Mouse (Mus musculus) kidney, embryonic 16.5 days (tissue): ENCODE results near the gene Prr5l. TPM values are rescaled to one million over a fixed set of nuclear protein-coding genes. Genes with fewer than 3 reads are reported as not detected.
A peak's percentile ranks its signal among the peaks of the same experiment; 100 is the strongest.

Source experiments
- ATAC-seq: fragments of 200-750 bp; cut with Nextera tagmentation; 2 replicates; pipeline ENCODE4 v1.8.0; 2017; ENCODE audit warnings: moderate TSS enrichment; ENCODE audit not compliant: low FRiP score, low TSS enrichment
- H3K27ac ChIP-seq: fragments of 300-500 bp; sonication (generic); 2 replicates; pipeline ENCODE4 v1.5.1; 2014; ENCODE audit warnings: low read length
- H3K27me3 ChIP-seq: fragments of 300-500 bp; sonication (generic); 2 replicates; pipeline ENCODE4 v1.6.1; 2014; ENCODE audit warnings: low read length, control low read depth, mixed read lengths; ENCODE audit not compliant: insufficient read depth
- H3K36me3 ChIP-seq: fragments of 300-500 bp; sonication (generic); 2 replicates; pipeline ENCODE4 v1.6.1; 2014; ENCODE audit warnings: low read length, control low read depth, mixed read lengths; ENCODE audit not compliant: insufficient read depth
- H3K4me1 ChIP-seq: fragments of 300-500 bp; sonication (generic); 2 replicates; pipeline ENCODE4 v1.6.1; 2014; ENCODE audit warnings: low read length, control low read depth, mixed read lengths; ENCODE audit not compliant: insufficient read depth
- H3K4me2 ChIP-seq: fragments of 300-500 bp; sonication (generic); replicated peaks from 2 replicates; pipeline ENCODE4 v1.6.1; 2014; ENCODE audit warnings: low read depth, low read length
- H3K4me3 ChIP-seq: fragments of 300-500 bp; sonication (generic); 2 replicates; pipeline ENCODE4 v1.5.1; 2014; ENCODE audit warnings: mild to moderate bottlenecking, low read length
- H3K9ac ChIP-seq: fragments of 300-500 bp; sonication (generic); replicated peaks from 2 replicates; pipeline ENCODE4 v1.6.1; 2014; ENCODE audit warnings: low read length
- H3K9me3 ChIP-seq: fragments of 300-500 bp; sonication (generic); 2 replicates; pipeline ENCODE4 v1.6.1; 2016; ENCODE audit warnings: low read length, control low read depth
- WGBS: fragments of 180-500 bp; shearing (Covaris S2); extraction: QIAGEN DNeasy Blood & Tissue Kit; methylation state at CpG from one replicate; pipeline ENCODE4 v1.1.7; 2014; 5-methylcytosine and 5-hydroxymethylcytosine counted together
- polyA plus RNA-seq: library from polyadenylated mRNA; unstranded; fragments of >200 nt; fragmentation: Nextera tagmentation; extraction: Ambion mirVana; gene quantifications from 2 replicates; pipeline ENCODE4 v1.2.1, GENCODE M21; 2015

Prr5l gene
- polyA plus RNA-seq, 1 experiment from 2014 or later: 70.8 TPM

DNA sequence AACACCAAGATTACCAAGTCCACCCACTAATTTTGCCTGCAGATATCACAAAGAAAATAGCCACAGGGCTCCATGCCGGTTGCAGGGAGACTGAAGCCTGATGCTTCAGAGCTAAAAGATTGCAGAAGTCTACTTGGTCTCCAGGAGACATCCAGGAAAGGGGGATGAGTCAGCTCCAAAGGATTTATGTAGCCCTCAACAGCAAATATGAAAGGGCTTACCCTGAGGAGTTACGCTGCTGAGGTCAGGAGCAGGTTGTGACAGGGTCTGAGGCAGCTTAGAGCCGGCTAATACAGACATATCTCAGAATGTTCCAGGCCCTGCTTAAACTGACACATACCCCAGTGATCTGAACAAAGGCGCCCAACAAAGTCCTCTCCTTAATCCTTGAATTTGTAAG is 90.7 kb downstream of the Prr5l start:
- WGBS: 78% methylated on average over 4 of the region's 4 CpGs
- Histone ChIP-seq H3K9me3 (no peaks in the 10 kb centered on the region), H3K4me2 (no peak overlapping the region), H3K4me3 (no peak overlapping the region), H3K4me1 (peaks cover 28% of the 10 kb centered on the region), H3K9ac (no peak overlapping the region), H3K27me3 (no peaks in the 10 kb centered on the region), H3K36me3 (peaks cover 8% of the 10 kb centered on the region), H3K27ac (no peak overlapping the region)
- no peak for ATAC-seq

DNA sequence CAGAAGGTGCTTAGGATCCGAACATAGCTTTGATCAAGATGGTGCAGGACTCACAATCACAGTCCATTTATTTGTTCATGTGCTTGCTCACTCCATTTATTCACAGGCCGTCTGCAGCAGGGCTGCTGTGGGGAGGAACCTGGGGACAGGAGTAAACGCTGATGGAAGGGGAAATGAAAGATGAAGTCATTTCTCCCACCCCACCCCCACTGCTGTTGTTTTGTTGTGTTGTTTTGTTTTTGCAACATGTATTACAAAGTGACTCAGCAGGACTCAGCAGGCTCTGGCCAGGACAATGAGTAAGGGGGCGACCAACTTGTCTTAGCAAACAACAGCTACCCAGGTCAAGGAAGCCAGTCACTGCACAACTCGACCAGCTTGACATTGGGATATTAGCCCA is 99.6 kb downstream of the Prr5l start:
- H3K4me2 ChIP-seq: no peak overlapping the region
- no peaks in the 10 kb centered on the region for H3K27me3 ChIP-seq
- no peak for ATAC-seq
- peaks cover 8% of the 10 kb centered on the region for H3K36me3 ChIP-seq
- H3K27ac ChIP-seq: no peak overlapping the region
- H3K9ac ChIP-seq: no peak overlapping the region
- H3K9me3 ChIP-seq: no peaks in the 10 kb centered on the region
- no peak overlapping the region for H3K4me3 ChIP-seq
- H3K4me1 ChIP-seq: no peaks in the 10 kb centered on the region
- 74% methylated on average over 5 of the region's 5 CpGs for WGBS

DNA sequence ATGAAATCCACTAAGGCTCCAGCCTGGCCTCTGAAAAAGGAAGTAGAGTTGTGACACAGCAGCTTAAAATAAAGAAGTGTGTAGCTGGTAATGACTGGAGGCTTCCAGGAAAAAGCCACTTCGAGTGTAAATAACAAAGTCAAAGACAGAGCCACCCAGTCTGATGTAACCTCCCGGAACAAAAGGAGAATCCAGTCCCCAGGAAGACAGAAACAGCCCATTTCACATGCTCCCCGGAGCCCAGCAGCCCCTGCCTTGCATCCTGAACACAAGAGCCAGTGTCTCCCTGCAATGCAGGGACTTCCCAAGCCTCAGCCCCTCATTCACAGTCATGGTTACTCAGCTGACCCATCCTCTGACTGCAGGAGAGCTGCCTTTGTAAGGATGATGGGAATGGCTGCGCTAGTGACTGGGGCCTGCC is 101.5 kb downstream of the Prr5l start:
- 77% methylated on average over 4 of the region's 4 CpGs for WGBS
- no peak for ATAC-seq
- H3K4me1 ChIP-seq: no peaks in the 10 kb centered on the region
- H3K4me2 ChIP-seq: no peak overlapping the region
- no peak overlapping the region for H3K27ac ChIP-seq
- H3K36me3 ChIP-seq: peaks cover 11% of the 10 kb centered on the region
- no peak overlapping the region for H3K9ac ChIP-seq
- H3K9me3 ChIP-seq: no peaks in the 10 kb centered on the region
- H3K27me3 ChIP-seq: no peaks in the 10 kb centered on the region
- no peak overlapping the region for H3K4me3 ChIP-seq

DNA sequence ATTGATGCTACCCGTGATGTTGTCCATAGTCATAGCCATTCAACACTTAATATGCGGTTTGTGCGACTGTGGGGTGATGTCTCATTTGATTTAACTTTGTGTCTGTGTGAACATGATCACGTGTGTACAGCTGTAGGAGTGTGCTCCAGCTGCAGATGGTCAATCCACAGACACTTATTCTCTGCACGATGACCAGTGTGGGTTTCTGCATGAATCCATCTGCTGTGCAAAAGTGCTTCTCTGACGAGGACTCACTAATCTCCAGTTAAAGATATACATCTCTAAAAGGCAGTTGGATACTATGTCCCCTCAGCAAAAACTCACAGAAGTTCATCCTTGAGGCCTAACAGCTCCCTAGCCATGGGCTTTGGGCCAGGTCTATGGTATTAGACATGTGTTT is 104.7 kb downstream of the Prr5l start:
- H3K4me1 ChIP-seq: no peaks in the 10 kb centered on the region
- 81% methylated on average over 6 of the region's 6 CpGs for WGBS
- no peaks in the 10 kb centered on the region for H3K27me3 ChIP-seq
- H3K27ac ChIP-seq: no peak overlapping the region
- no peak for ATAC-seq
- H3K4me3 ChIP-seq: no peak overlapping the region
- peaks cover 9% of the 10 kb centered on the region; the same call in 1 of the 2 replicates for H3K36me3 ChIP-seq
- H3K4me2 ChIP-seq: no peak overlapping the region
- H3K9me3 ChIP-seq: no peaks in the 10 kb centered on the region
- no peak overlapping the region for H3K9ac ChIP-seq

DNA sequence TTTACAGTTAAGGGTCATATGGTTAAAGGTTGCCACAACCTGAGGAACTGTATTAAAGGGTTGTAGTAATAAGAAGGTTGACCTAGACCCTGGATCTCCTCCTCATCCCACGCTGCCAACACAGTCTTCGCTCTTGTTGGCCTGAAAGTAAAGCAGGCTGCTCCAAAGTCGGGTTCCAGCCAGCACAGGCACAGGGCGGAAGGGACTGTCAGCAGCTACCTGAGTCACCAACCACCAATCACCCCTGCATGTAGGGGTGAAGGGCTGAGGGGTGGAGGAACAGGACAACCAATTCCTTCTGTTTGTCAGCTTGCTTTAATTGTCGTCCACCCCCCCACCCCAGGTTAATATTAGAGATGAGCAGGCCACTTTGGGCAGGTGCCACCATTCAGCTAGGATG is 119.3 kb downstream of the Prr5l start:
- Histone ChIP-seq H3K4me2 (no peak overlapping the region), H3K27ac (no peak overlapping the region), H3K9me3 (no peaks in the 10 kb centered on the region)

DNA sequence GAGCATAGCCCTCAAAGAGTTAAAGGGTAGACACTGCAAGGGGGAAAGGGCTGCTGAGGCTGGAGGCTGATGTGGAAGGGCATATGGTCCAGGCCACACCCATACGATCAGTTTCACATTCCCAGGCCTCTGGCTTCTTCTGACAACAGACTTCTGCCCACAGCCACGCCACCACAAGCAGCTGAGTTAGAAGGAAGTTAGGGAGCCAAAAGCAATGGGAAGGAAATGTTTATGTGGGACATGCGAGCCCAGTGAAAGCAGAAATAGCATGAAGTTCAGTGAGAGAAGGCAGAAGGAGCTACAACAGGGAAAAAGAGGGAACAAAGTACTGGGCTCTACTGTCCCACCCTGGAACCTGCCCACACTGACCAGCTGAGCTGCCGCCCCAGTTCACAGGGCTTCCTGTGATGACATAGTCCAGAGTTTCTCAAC is 119.9 kb downstream of the Prr5l start:
- Histone ChIP-seq H3K36me3 (peaks cover 19% of the 10 kb centered on the region), H3K4me1 (peaks cover 16% of the 10 kb centered on the region; the same call in 1 of the 2 replicates)
- ATAC-seq: peak; percentile 58

More for the DNA sequence above, 119.3 kb downstream of the Prr5l start:
- H3K36me3 ChIP-seq: peaks cover 22% of the 10 kb centered on the region
- no peak overlapping the region for H3K9ac ChIP-seq
- no peak for ATAC-seq
- peaks cover 16% of the 10 kb centered on the region; the same call in 1 of the 2 replicates for H3K4me1 ChIP-seq
- WGBS: 84% methylated on average over 5 of the region's 5 CpGs
- H3K4me3 ChIP-seq: no peak overlapping the region
- no peaks in the 10 kb centered on the region for H3K27me3 ChIP-seq

DNA sequence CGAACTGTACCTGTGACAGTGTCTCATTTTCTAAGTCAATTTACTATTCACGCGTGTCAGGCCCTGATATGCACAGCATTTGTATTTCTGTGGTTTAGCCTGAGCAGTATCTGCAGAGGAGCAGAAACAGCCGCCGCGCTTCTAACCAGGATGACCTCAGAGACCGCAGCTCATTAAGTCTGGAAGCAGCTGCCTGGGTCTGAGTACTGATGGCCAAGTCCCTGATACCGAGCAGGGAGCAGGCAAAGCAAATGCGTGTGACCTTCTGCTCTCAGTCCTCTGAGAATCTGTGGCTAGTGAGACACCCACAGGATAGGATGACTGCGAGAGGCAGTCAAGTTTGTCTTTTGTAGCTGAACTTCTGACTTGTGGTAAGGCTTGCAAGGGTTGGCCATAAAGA is 120.4 kb downstream of the Prr5l start:
- peaks cover 13% of the 10 kb centered on the region for H3K36me3 ChIP-seq
- peak; percentile 66 for ATAC-seq
- H3K9ac ChIP-seq: no peak overlapping the region
- no peak overlapping the region for H3K4me2 ChIP-seq
- WGBS: 34% methylated on average over 10 of the region's 10 CpGs
- H3K4me1 ChIP-seq: peaks cover 16% of the 10 kb centered on the region; the same call in 1 of the 2 replicates
- no peaks in the 10 kb centered on the region for H3K27me3 ChIP-seq
- H3K4me3 ChIP-seq: no peak overlapping the region
- no peaks in the 10 kb centered on the region for H3K9me3 ChIP-seq
- H3K27ac ChIP-seq: peak overlapping the region; percentile 60

More for the DNA sequence above, 119.9 kb downstream of the Prr5l start:
- H3K27ac ChIP-seq: peak overlapping the region; percentile 60
- H3K9me3 ChIP-seq: no peaks in the 10 kb centered on the region
- H3K9ac ChIP-seq: no peak overlapping the region
- H3K27me3 ChIP-seq: no peaks in the 10 kb centered on the region
- H3K4me2 ChIP-seq: no peak overlapping the region
- H3K4me3 ChIP-seq: no peak overlapping the region
- 43% methylated on average over 4 of the region's 4 CpGs for WGBS

DNA sequence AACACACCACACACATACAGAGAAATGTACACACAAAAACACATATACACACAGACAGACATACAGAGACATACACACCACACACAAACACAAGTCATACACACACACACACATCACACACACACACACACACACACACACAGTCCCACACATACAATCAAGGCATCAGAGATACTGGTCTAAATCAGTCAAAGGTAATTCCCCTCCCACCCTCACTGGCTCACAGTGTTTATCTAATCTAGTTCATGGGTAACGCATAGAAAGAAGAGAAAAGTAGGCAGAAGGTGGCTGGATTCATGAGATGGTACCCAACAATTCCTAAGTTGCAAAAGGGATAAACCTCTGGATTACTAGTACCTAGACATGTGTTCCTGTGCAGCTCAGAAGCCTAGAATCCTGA is 120.9 kb downstream of the Prr5l start:
- 68% methylated on average over 1 of the region's 1 CpGs for WGBS
- peaks cover 16% of the 10 kb centered on the region; the same call in 1 of the 2 replicates for H3K4me1 ChIP-seq
- H3K9me3 ChIP-seq: no peaks in the 10 kb centered on the region
- H3K36me3 ChIP-seq: peaks cover 10% of the 10 kb centered on the region
- H3K27me3 ChIP-seq: no peaks in the 10 kb centered on the region
- no peak overlapping the region for H3K9ac ChIP-seq
- no peak for ATAC-seq
- H3K4me2 ChIP-seq: no peak overlapping the region
- H3K4me3 ChIP-seq: no peak overlapping the region
- no peak overlapping the region for H3K27ac ChIP-seq

DNA sequence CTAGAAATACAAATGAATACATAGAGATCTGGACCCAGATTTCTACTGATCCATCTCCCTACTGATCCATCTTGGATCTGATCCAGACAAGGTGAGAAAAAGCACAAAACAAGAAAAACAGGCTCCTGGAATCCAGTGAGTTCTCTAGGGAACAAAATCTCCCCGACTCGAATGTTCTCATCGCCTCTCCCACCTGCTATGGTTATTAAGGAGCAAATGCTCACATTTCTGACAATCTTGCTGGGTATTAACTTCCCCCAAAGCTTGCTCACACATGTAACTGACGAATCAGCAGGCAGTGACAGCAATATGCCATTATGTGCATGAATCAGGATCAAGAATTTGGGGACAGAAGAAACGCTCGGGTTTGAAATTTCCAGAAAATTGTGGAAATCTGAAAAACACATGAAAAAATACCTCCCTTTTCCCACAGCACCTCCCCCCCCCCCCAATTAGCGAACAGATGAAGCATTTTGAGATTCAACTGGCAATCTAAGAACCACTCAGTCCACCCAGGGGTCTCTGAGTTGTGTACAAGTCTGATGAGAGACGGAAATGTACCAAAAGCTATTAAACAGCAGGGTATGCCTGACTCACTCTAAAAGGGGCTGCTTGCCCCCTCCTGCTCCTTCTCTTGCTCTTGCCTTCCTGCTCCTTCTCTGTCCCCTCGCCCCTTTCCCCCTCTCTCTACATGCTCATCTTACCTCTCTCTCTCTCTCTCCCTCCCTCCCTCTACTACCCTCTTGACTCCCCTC is 123.1 kb downstream of the Prr5l start:
- WGBS: 76% methylated on average over 9 of the region's 9 CpGs

DNA sequence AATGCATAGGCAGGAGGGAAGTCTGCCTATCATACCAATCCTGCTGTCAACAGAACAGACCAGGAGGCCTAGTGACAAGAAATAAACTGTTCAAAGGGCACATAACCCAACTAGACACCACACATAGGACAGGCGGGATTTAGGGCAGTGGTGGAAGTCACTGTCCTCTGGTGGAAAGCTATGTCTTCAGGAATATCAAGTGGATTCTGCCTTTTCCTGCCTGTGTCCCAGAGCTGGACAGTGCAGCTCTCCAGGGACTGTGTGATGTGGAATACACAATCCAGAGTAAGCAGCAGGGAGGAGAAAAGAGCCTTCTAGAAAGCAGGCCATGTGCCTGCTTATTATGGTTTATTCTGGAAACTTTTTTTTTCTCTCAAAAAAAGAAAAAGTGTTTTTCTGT is 125.0 kb downstream of the Prr5l start:
- no peak overlapping the region for H3K27ac ChIP-seq
- ATAC-seq: no peak
- H3K4me3 ChIP-seq: no peak overlapping the region
- no peak overlapping the region for H3K4me2 ChIP-seq
- H3K4me1 ChIP-seq: peaks cover 14% of the 10 kb centered on the region
- H3K9ac ChIP-seq: no peak overlapping the region
- no peaks in the 10 kb centered on the region for H3K36me3 ChIP-seq
- 93% methylated on average over 1 of the region's 1 CpGs for WGBS
- no peaks in the 10 kb centered on the region for H3K27me3 ChIP-seq
- no peaks in the 10 kb centered on the region for H3K9me3 ChIP-seq

More for the DNA sequence above, 123.1 kb downstream of the Prr5l start:
- no peak for ATAC-seq
- Histone ChIP-seq H3K4me1 (peaks cover 19% of the 10 kb centered on the region; the same call in 1 of the 2 replicates), H3K36me3 (peaks cover 4% of the 10 kb centered on the region), H3K27me3 (no peaks in the 10 kb centered on the region), H3K9ac (no peak overlapping the region), H3K4me3 (no peak overlapping the region), H3K4me2 (no peak overlapping the region), H3K9me3 (no peaks in the 10 kb centered on the region), H3K27ac (no peak overlapping the region)
